Mouse (Mus musculus): Measurements from ENCODE around the gene Naa50. TPM values are rescaled to one million over a fixed set of nuclear protein-coding genes. Genes with fewer than 3 reads are reported as not detected.

Gene Naa50
- polyA plus RNA-seq, 1 experiment from 2014 or later: 62.4 TPM

- H3K36me3 ChIP-seq: peaks cover 59% of the 10 kb centered on the region
- WGBS: 94% methylated on average over 7 of the region's 7 CpGs
Measured at GRCm38 (mm10) chr16:44212703-44213102, 73.1 kb downstream of the Naa50 start.

More at GRCm38 (mm10) chr16:44212703-44213102, 73.1 kb downstream of the Naa50 start:
- Histone ChIP-seq H3K9ac (no peak overlapping the region), H3K4me1 (replicated peaks) (no peaks in the 10 kb centered on the region), H3K9me3 (no peaks in the 10 kb centered on the region), H3K27me3 (no peaks in the 10 kb centered on the region), H3K4me3 (no peak overlapping the region), H3K27ac (replicated peaks) (no peak overlapping the region), H3K4me2 (no peak overlapping the region)
- no peak for ATAC-seq (ENCODE audit: low FRiP score, low read depth)

Other genes starting within 250 kb of the Naa50 start
- 16.6 and 19.5 TPM in 2 replicates for gene Qtrt2, start 213.0 kb upstream of the Naa50 start, polyA plus RNA-seq (2015; fragmentation: Nextera tagmentation; extraction: Ambion mirVana)
- gene Zdhhc23, start 160.0 kb upstream of the Naa50 start, polyA plus RNA-seq (2015; fragmentation: Nextera tagmentation; extraction: Ambion mirVana): 3.6 and 3.8 TPM in 2 replicates
- gene Gramd1c, start 76.5 kb upstream of the Naa50 start, polyA plus RNA-seq (2015; fragmentation: Nextera tagmentation; extraction: Ambion mirVana): 3.4 and 3.5 TPM in 2 replicates
- 129 and 131 TPM in 2 replicates for gene Atp6v1a, start 125 bp upstream of the Naa50 start, polyA plus RNA-seq (2015; fragmentation: Nextera tagmentation; extraction: Ambion mirVana)
- gene Usf3, start 33.4 kb downstream of the Naa50 start, polyA plus RNA-seq (2015; fragmentation: Nextera tagmentation; extraction: Ambion mirVana): 2.4 and 3.0 TPM in 2 replicates
- 13.6 and 15.3 TPM in 2 replicates for gene Sidt1, start 193.4 kb downstream of the Naa50 start, polyA plus RNA-seq (2015; fragmentation: Nextera tagmentation; extraction: Ambion mirVana)
- 11.9 and 15.8 TPM in 2 replicates for gene Spice1, start 207.3 kb downstream of the Naa50 start, polyA plus RNA-seq (2015; fragmentation: Nextera tagmentation; extraction: Ambion mirVana)

Data from hindbrain, embryonic 15.5 days (tissue).